Mouse (Mus musculus) thymus, postnatal 36 days (tissue): ENCODE results near the gene Srsf2.
"Not testable (repeated sequence)": the region's sequence is repeated elsewhere in the genome, so short reads cannot be mapped to it uniquely, and the experiment has no call there.

ENCODE experiments used
- DNase-seq, 2 experiments: peaks; one replicate each; pipeline ENCODE4 v3.0.0; 2022; ENCODE audit warnings: mixed read lengths in 2 of 2

The Srsf2 gene

GRCm38 (mm10) chr11:116826550-116827504, 26.1 kb downstream of the Srsf2 start:
- DNase-seq: no peak

- DNase-seq: no peak
These were observed 27.7 kb downstream of the Srsf2 start for GRCm38 (mm10) chr11:116825230-116825629.

DNA sequence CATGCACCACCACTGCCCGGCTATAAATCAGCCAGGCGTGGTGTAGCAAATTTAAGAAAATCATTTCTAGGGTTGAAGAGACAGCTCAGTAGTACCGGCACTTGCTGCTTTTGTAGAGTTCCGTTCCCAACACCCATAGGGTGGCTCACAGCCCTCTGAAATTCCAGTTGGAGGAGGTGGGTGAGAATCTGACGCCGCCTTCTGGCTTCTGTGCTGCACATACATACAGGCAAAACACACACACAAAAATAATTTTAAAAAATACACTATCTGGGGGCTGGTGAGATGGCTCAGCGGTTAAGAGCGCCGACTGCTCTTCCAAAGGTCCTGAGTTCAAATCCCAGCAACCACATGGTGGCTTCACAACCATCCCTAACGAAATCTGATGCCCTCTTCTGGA, 29.0 kb downstream of the Srsf2 start:
- DNase-seq: not testable (repeated sequence)

DNA sequence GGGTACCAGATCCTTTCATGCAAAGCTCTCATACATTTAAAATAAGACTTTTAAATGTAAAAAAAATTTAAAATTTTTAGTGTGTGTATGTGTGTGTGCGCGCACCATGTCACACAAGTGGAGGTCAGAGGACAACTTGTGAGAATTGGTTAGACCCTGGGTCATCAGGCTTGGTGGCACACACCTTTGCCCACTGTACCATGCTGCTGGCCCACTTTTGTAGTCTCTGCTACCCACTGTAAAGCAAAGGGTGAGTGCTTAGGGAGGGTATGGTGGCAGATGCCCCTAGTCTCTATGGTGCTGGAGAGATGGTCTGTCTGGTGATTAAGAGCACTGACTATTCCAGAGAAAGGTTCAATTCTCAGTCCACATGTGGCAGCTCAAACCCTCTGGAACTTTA, 29.6 kb downstream of the Srsf2 start:
- no peak for DNase-seq

GRCm38 (mm10) chr11:116822626-116823025, 30.3 kb downstream of the Srsf2 start:
- DNase-seq: no peak

DNA sequence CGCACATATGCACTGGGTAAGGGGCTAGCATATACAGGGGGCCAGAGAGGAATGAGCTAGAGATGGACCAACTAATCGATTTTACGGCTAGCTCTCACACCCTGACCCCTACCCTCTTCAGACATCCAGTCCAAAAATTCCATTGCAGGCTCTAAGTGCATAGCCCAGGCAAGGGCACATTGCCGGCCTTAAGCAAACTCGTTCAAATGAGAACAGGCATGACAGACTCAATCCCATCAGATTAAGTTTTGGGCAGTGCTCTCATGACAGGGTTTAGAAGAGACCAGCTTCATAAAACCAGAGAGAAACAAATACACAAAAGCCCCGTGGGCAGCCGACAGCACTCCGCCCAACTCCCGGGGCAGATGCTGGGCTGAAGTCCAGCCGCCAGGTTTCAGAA, 30.7 kb downstream of the Srsf2 start:
- no peak for DNase-seq

DNA sequence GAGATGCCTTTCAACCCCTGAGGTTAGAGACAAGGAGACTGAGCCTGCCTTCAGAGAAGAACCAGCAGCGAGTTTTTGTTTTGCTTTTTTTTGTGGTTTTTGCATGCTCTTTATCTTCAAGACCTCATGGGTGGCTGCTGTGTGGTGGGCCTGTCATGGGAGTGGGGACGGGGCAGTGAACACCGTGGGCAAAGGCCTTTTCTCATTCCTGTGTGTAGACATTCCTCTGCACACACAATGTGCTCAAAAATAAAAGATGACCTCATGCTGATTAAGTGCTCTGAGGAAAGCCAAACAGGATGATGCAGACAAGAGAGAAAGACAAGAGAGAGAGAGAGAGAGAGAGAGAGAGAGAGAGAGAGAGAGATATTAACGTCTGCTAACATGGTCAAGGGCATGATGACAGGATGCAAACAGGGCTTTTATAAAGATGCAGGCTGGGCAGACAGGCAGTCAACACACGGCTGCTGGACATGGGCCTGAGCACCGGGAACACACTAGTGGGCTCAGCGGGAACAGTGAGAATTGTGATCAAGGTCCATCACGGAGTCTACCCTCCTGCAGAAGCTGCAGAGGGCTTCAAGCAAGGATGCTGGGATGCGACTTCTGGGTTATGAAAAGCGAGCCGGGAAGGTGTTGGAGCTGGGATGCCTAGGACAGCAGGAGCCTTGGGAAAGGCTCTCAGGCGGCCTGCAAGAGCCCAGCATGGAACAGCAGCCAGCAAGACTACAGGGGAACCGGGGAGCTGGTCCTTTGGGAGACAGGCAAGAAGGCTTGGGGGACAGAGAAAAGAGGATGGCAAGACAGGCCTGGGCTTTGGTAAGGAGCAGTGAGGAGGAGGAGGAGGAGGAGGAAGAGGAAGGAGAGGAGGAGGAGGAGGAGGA, 31.6 kb downstream of the Srsf2 start:
- DNase-seq: no peak

DNA sequence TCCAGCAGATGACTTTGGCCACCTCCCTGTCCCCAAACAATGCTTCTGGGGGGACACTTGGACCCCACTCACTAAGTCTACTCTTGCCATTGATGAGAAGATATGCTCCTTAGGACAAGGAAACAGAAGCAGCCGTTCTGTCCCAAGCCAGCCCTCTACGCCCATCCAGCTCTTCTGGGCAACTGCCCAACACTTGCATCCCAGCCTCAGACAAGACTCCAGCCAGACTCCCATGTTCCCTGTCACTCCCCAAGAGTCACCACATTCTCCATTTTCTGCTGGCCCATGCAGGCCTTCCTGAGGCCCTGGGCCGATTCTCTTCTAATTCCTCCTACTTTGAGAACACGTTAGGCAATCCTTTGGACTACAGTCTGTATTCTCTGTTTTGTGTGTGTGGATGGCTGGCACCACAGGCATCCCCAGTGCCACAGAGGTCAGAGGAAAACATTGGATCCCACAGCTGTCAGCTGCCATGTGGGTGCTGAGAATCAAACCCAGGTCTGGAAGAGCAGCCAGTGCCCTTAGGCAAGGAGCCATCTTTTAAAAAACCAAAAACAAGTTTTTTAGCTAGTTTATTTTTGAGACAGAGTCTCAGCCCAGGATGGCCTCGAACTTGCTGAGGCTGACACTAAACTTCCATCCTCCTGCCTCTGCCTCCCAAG, 32.8 kb downstream of the Srsf2 start:
- no peak for DNase-seq

GRCm38 (mm10) chr11:116818722-116819121, 34.2 kb downstream of the Srsf2 start:
- DNase-seq: no peak

DNA sequence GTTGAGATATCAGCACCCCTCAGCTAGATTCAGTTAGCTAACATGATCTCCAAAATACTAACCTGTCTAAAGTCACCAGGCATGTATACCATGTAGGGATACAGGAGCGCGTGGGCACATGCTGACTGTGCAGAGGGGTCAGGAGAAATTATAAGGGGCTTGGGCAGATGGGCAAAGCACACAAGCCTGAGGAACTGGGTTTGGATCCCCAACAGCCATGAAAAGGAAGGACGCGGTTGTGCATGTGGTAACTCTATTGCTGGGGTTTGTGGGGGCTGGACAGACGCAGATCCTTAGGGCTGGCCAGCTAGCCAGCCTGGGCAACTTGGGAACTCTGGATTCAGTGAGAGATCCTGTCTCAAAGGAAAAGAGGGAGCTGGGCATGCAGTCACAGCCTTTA, 35.3 kb downstream of the Srsf2 start:
- no peak for DNase-seq

DNA sequence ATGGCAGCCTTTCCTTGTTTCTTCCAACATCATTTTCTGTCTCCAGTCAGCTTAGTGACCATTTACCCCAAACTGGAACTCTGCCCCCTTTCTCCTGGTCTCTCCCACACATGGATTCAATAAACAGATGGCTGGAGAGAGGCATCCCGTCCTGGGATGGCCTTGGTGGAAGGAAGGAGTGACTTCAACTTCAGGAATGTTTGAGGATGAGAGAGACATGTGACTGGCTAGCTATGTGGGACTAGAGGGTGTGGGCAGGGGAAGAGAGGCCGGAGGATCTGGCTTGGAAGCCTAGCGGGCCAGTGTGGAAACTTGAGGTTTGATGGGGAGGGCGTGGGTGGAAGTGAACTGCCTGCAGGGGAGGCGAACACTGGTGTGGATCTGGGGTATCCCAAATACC, 36.1 kb downstream of the Srsf2 start:
- DNase-seq: no peak

- DNase-seq: no peak
These were observed 37.9 kb downstream of the Srsf2 start for GRCm38 (mm10) chr11:116814884-116815415.

DNA sequence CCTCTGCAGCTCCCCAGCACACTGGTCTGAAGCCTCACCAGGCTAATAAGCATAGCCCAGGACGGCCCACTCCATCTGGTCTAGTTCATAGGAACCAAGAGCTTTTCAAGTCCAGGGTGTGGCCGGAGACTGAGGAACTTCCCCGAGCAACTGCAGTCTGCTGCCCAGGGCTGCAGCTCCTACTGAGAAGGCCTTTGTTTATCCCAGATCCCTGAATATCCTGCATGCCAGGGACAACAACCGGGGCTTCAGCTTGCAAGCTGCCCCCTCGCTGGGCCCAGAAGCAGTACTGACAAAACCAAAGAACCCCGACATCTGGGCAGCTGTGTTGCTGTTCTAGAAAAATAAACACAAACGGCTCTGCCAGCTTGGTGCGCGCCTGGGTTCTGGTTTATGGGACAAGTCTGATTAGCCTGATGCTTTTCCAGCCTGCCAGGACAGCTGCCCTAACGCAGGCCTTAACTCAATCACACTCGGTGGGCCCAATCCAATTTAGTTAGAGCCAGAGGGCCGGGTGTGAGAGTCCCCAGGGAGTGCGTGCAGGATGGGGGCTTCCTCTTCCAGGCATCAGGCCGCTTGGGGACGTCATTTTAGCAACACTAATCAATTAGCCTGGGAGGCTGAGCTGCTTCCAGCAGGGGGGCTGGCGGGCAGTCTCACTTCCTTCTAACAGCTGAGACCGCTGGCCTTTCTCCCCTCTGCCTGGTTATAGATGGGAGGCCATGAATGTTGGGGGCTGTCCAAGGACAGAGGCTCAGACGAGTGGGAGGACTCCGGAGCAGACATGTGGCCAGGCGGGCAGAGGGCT, 38.6 kb downstream of the Srsf2 start:
- DNase-seq: no peak

GRCm38 (mm10) chr11:116813610-116814009, 39.3 kb downstream of the Srsf2 start:
- DNase-seq: no peak

DNA sequence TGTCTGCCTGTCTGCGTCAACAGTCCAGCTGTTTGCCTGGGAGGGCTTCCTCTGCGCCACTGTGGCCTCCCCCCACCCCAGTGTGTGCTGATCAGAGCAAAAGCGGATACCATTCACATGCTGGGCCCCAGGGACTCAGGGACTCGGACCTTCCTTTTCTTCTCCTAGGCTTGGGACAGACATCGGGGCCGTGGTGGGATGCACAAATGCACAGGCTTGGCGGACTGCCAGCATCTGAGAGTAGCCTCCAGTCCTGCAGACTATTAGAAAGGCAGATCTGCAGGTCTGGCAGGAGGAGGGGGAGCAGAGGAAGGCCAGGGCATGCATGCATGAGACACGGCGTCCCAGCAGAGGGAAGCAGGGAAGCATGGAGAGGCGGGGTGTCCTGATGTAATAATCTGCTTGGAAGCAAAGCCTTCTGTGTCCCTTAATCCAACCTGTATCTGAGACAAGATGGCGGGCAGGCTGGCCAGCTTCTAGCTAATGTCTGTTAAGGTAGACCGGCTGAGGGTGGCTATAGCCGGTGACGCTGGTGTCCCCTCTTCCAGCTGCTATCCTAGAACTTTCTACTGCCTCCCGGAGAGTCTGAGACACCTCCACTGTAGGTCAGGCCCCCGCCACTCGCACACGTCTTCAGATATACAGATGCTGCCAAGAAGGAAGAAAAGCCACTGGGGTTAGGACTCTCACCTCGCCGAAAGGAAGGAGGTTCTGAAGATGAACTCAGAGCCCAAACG, 39.9 kb downstream of the Srsf2 start:
- no peak for DNase-seq

DNA sequence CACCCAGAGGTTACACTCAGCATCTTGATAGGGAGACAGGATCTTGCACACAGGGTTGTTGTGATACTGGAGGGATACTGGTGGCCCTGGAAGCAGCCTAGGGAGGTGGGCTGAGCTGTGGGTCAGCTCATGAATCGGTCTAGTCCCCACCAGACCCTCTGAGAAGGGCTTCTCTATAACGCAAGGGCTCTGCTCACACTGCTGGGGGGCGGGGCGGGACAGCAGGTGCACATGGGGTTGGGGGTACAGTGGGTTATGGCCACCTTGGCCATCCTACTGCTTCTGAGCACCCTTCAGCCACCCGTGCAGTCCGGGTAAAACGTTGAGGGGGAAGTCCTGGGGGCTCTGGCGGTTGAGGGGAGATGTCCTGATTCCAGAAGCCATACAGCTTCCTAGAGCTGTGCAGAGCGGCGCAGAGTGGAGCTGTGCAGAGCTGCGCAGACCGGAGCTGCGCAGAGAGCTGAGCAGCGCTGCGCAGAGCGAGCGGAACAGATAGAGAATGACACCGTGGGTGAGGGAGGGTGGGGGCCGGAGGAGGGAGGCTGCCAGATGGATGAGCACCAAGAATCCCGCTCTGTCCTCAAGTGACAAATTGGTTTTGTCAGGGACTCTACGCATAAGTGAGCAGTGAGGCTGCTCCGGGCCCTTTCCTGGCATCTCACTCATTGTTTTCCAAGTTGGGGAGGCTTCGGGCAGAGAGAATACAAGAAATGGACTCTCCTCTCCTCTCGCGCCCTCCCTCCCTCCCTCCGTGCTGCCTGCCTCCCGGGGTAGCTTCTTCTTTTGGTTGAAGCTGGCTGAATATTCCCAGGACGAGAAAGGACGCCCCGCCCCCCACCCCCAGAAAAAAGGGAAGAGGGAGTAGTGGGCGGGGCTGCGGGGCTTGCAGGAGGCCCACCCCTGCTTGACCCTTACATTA, 41.7 kb downstream of the Srsf2 start:
- peak; percentile 48 to 65 for DNase-seq

DNA sequence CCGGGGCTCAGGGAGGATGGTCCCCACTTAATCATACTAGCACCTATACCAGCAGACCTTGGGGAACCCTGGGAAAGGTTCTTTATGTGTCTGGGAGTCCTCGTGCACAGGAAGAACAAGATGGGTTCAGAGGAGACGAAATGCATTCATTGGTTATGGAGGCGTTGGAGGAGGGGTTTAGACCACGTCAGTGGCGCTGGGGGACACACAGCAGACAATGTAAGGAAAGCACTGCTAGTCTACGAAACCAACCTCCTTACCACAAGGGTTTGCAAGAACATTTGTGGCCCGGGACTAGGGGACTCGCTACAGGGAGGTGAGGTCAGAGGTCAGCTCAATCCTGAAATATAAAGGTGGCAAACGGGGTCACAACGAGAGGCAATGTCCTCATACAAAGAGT, 42.4 kb downstream of the Srsf2 start:
- no peak for DNase-seq

GRCm38 (mm10) chr11:116809520-116809919, 43.4 kb downstream of the Srsf2 start:
- DNase-seq: no peak

GRCm38 (mm10) chr11:116808811-116809395, 44.0 kb downstream of the Srsf2 start:
- no peak for DNase-seq
